Mouse (Mus musculus): ENCODE results near the gene Aqp6. TPM values are rescaled to one million over a fixed set of nuclear protein-coding genes. Genes with fewer than 3 reads are reported as not detected.

Gene Aqp6
- total RNA-seq (2021): under 1 TPM in 1 of 2 experiments, not detected in 1; 0.81 TPM
- long read RNA-seq, experiment 1: 0 reads
- long read RNA-seq, experiment 2: 0 reads

- DNase-seq (ENCODE audit: low spot score in 2 of 2): no peak
Measured at GRCm38 (mm10) chr15:99600986-99601822, at the start of gene Aqp6. TSS of gene Aqp6 (plus strand) at chr15:99601400.

- no peak for DNase-seq (ENCODE audit: low spot score in 2 of 2)
Measured at GRCm38 (mm10) chr15:99553767-99554166, 47.4 kb upstream of the Aqp6 start.

DNA sequence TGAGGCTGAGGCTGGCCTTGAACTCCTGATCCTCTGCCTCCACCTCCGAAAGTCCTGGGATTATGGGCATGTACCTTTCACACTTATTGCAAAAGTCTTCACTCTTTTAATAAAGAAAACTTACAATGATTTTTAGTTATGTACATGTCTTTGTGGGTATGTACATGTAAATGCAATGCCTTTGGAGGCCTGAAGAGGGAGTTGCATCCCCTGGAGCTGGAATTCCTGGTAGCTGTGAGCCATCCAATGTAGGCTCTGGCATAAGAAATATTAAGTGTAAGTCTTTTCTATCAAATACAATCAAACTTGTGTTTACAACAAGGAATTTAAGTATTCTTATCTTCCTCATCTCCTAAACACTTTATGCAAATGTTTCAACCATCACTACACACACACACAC lies 42.3 kb upstream of the Aqp6 start:
- DNase-seq (ENCODE audit: low spot score in 2 of 2): no peak

DNA sequence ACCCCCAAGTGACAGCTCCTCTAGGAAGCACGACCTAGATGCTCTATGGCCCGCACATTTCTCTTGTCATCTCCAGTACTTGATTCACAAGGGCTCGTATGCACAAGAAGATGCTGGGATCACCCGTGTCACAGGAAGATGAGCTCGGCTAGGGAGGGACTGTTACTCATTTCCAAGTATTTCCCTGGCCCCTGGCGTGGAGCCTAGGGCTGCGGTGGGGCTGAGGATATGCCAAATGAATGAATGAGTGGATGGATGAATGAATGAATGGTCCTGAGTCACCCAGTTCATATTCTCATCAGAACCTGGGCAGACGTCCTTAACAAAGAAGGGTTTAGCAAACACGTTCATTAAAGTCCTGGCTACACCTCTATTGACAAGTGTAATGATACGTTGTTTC lies 41.0 kb upstream of the Aqp6 start:
- DNase-seq (ENCODE audit: low spot score in 2 of 2): no peak

GRCm38 (mm10) chr15:99567371-99567770 lies 33.8 kb upstream of the Aqp6 start:
- no peak for DNase-seq (ENCODE audit: low spot score in 2 of 2)

GRCm38 (mm10) chr15:99568682-99569081 lies 32.5 kb upstream of the Aqp6 start:
- no peak for DNase-seq (ENCODE audit: low spot score in 2 of 2)

DNA sequence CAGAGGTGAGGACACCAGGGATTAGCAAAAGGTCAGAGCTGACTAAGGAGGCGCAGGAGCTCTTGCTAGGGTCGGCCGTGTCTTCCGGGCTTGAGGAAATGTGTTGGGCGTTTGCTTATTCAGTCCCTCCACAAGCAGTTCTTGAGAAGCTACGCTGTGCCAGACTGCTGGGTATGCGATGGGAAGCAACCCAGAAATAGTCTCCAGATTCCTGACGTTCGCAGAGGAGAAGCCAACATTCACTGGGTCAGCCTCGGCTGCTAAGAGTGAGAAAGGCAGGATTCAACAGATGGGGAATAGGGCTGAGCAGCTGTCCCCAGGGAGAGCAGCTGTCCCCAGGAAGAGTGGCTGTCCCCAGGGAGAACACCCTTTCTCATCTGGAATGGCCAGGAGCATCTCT lies 32.1 kb upstream of the Aqp6 start:
- DNase-seq (ENCODE audit: low spot score in 2 of 2): no peak

DNA sequence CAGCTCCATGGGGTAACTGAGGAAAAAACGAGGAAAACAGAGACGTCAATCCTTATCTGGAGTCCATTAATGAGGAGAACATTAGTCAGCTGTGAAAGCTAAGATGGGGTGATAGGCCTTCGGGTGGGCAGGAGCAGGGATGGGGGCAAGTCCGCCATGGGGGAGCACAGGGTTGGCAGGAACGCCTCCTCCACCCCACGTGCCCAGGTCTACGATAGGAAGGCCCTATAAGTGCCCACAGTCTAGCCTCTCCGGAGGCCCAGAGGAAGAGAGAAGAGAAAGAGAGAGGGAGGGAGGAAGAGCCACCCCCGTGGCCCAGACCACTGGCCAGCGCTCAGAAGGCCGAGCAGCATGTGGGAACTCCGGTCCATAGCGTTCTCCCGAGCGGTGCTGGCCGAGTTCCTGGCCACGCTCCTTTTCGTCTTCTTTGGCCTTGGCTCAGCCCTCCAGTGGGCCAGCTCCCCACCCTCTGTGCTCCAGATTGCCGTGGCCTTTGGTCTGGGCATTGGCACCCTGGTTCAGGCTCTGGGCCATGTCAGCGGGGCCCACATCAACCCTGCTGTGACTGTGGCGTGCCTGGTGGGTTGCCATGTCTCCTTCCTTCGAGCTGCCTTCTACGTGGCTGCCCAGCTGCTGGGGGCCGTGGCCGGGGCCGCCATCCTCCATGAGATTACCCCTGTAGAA lies 22.3 kb upstream of the Aqp6 start, which contains the start of gene Aqp2:
Aqp2 (plus strand) TSS at position 254 of the 684 bp plus-strand sequence.
- no peak for DNase-seq (ENCODE audit: low spot score in 2 of 2)

DNA sequence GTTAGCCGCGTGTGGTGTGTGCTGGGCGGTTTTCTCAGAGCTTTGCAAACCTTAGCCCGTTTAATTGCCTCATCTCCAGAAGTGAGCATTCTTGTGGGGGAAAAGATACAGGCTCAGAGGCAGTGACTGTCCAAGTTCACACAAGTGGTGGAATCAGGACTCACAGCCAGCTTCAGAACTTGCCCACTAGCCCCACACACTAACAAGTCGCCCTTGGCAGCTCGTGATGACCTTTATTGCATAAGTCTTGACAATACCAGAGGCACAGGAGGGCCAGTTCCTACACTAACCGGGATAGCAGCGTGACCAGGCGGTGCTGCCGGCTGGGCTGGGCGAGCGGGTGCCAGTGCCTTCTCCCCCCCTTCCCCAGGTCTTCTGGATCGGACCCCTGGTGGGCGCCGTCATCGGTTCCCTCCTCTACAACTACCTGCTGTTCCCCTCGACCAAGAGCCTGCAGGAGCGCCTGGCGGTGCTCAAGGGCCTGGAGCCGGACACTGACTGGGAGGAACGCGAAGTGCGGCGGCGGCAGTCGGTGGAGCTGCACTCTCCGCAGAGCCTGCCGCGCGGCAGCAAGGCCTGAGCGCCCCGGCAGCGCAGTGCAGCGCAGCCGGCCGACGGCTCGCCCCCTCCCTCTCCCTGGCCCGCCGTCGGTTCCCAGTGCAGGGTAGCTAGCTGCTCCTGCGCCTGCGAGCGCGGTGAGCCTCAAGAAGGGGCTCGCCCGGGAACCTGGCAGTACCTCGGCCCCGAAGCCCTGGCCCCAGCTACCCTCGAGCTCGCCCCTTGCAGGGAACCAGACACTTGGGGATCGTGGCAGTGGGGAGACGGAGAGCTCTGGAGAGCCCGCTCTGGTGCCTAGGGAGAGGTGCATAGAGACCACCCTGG lies 17.5 kb upstream of the Aqp6 start:
- no peak for DNase-seq (ENCODE audit: low spot score in 2 of 2)

- DNase-seq (ENCODE audit: low spot score in 2 of 2): no peak
Measured at GRCm38 (mm10) chr15:99584407-99585202, 16.6 kb upstream of the Aqp6 start.

DNA sequence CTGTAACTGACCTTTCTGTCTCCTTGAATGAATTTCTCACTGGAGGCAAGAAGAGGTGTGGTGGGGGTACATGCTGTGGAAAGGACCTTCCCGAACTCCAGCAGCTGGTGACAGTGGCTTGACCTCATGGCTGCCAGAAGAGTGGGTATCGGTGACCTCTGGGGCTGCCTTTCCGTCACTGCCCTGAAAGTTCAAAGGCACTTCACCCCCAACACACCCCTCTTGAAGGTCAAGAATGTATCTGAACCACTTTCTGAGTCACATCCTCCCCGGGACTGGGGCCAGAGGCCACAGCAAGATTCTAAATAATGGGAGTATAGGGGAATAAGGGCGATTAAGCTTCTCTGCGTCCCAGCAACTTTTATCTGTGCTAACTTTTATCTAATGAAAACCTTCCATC lies 15.5 kb upstream of the Aqp6 start:
- DNase-seq (ENCODE audit: low spot score in 2 of 2): no peak

DNA sequence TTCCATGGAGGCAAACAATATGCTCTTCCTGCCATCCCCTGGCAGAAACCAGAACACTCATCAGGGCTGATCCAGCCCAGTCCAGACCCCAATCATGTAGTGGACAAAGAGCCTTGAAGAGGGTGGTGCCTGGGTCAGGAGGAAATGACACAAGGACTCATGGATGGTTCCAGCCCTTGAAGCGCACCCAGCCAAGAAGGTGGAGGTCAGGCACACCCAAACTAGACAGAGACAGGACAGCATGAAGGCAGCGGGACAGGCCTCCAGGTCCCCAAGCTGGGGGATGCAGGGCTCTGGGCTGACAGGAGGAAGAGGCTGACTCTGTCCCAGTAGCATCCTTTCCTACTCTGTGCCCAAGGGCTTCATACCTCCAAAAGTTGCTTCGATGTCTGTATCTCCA lies 14.7 kb upstream of the Aqp6 start:
- DNase-seq (ENCODE audit: low spot score in 2 of 2): no peak

GRCm38 (mm10) chr15:99589237-99589636 lies 12.0 kb upstream of the Aqp6 start:
- DNase-seq (ENCODE audit: low spot score in 2 of 2): no peak

- no peak for DNase-seq (ENCODE audit: low spot score in 2 of 2)
Measured at GRCm38 (mm10) chr15:99589704-99590103, 11.5 kb upstream of the Aqp6 start.

GRCm38 (mm10) chr15:99590429-99591084 lies 10.6 kb upstream of the Aqp6 start, which contains the start of gene Aqp5:
TSS of gene Aqp5 (plus strand) at chr15:99590782.
- no peak for DNase-seq (ENCODE audit: low spot score in 2 of 2)

- DNase-seq (ENCODE audit: low spot score in 2 of 2): no peak
Measured at GRCm38 (mm10) chr15:99592177-99592576, 9.0 kb upstream of the Aqp6 start.

DNA sequence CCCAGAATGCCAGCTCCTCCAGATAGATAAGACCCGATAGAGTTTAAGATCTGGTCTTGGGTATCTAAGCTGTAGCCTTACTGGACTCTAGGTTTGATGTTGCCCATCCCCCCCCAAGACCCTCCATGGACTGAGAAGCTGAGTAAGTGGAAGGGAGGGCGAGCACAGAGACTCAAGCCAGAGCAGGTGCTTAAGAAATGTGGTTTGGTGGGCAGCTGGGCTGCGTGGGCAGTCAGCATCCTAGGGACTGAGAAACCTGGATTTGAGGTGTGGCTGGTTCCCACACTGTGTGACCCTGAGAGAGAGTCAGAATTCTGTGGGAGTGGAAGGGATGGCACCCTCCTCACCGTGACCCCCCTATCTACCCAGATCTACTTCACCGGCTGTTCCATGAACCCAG lies 8.3 kb upstream of the Aqp6 start:
- no peak for DNase-seq (ENCODE audit: low spot score in 2 of 2)

GRCm38 (mm10) chr15:99594951-99595350 lies 6.2 kb upstream of the Aqp6 start:
- DNase-seq (ENCODE audit: low spot score in 2 of 2): no peak

- DNase-seq (ENCODE audit: low spot score in 2 of 2): peak; percentile 79 to 80
Measured at GRCm38 (mm10) chr15:99596056-99596687, 5.0 kb upstream of the Aqp6 start.

Data from adrenal gland, postnatal 4 days (tissue).